Mouse (Mus musculus) E14TG2a.4 (cell line): Measurements from ENCODE around the gene Zbtb7a.

Source experiments
- CTCF ChIP-seq: conservative IDR thresholded peaks from 2 replicates; pipeline ENCODE4 v1.5.1; 2014; ENCODE audit warnings: low read length
- NANOG ChIP-seq: IDR thresholded peaks from 2 replicates; pipeline ENCODE4 v1.6.1; 2014; ENCODE audit warnings: borderline replicate concordance, low read length, mixed read lengths

GRCm38 (mm10) chr10:81140717-81141454, 5.9 kb downstream of the Zbtb7a start:
- no peak for TF ChIP-seq CTCF
- no peak for TF ChIP-seq NANOG
